Mouse (Mus musculus) embryonic facial prominence, embryonic 10.5 days (tissue): ENCODE measurements at regions not wholly inside any gene's neighbourhood (a gene's known extent, or its start where the extent isn't known, plus 50 kb on each side); places are given as distances from the start of the nearest gene placed in this dataset.
A peak's percentile ranks its signal among the peaks of the same experiment; 100 is the strongest.

Experiments used
- DNase-seq: peaks from one replicate; pipeline ENCODE4 v3.0.0-alpha.2; 2017; ENCODE audit warnings: low spot score
- H3K27ac ChIP-seq: fragments of 300-500 bp; sonication (generic); replicated peaks from 2 replicates; pipeline ENCODE4 v1.5.1; 2016; ENCODE audit warnings: mild to moderate bottlenecking
- H3K27me3 ChIP-seq: fragments of 300-500 bp; sonication (generic); replicated peaks from 2 replicates; pipeline ENCODE4 v1.6.1; 2016; ENCODE audit warnings: low read depth, mild to moderate bottlenecking; ENCODE audit not compliant: poor library complexity, severe bottlenecking
- H3K36me3 ChIP-seq: fragments of 300-500 bp; sonication (generic); replicated peaks from 2 replicates; pipeline ENCODE4 v1.6.1; 2016; ENCODE audit warnings: mild to moderate bottlenecking, moderate library complexity
- H3K4me1 ChIP-seq: fragments of 300-500 bp; sonication (generic); 2 replicates; pipeline ENCODE4 v1.6.1; 2016
- H3K4me3 ChIP-seq: fragments of 300-500 bp; sonication (generic); 2 replicates; pipeline ENCODE4 v1.5.1; 2016; ENCODE audit warnings: mild to moderate bottlenecking, moderate library complexity
- H3K9me3 ChIP-seq: fragments of 300-500 bp; sonication (generic); 2 replicates; pipeline ENCODE4 v1.6.1; 2016; ENCODE audit warnings: mild to moderate bottlenecking
- WGBS: fragments of 180-500 bp; shearing (Covaris S2); methylation state at CpG from one replicate; pipeline ENCODE4 v1.1.7; 2016; 5-methylcytosine and 5-hydroxymethylcytosine counted together

DNA sequence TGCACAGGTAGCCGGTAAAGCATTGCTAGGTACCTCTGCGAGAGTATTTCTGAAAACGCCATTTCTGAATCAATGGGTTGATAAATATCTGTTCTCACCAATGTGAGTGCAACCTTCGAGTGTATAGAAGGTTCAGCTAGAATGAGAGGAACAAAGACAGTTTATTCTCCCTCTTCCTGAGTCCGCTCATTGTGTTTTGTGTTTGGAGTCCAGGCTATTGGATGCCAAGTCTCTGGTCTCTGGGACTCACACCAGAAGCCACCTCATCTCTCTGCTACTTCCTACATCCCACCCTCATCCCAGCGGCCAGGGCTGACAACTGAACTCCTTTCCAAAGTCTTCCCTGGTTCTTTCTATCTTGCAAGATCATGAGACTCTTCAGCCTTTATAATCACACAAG is 62.7 kb downstream of the Lrrc30 start:
- no peaks in the 10 kb centered on the region for H3K27me3 ChIP-seq
- 86% methylated on average over 6 of the region's 6 CpGs for WGBS
- H3K4me1 ChIP-seq: peaks cover 17% of the 10 kb centered on the region
- no peaks in the 10 kb centered on the region for H3K36me3 ChIP-seq
- no peaks in the 10 kb centered on the region for H3K9me3 ChIP-seq
- no peak overlapping the region for H3K27ac ChIP-seq
- DNase-seq: no peak
- H3K4me3 ChIP-seq: no peak overlapping the region

GRCm38 (mm10) chr17:67566216-67566615 is 66.3 kb downstream of the Lrrc30 start:
- peaks cover 22% of the 10 kb centered on the region for H3K4me1 ChIP-seq
- H3K27me3 ChIP-seq: no peaks in the 10 kb centered on the region
- no peak for DNase-seq
- no peak overlapping the region for H3K4me3 ChIP-seq
- no peaks in the 10 kb centered on the region for H3K36me3 ChIP-seq
- H3K9me3 ChIP-seq: no peaks in the 10 kb centered on the region
- 88% methylated on average over 11 of the region's 11 CpGs for WGBS
- no peak overlapping the region for H3K27ac ChIP-seq

DNA sequence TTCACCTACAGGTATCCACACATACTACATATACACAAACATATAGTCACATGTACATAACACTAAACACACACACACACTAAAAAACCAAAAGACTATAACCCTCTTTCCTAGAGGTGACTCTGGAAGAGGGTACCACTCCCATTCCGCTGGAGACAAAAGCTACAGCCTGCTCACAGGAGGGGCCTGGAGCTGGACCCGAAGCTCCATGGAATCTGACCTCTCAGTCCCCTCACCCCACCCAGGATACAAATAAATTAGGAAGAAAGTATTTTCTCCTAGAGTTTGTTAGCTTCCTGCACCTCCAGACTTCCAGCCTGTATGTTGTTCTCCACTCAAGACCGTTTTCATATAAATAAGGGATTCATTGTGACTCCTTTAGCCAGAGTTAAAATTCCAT is 66.8 kb downstream of the Lrrc30 start:
- WGBS: 50% methylated on average over 3 of the region's 3 CpGs
- Histone ChIP-seq H3K9me3 (no peaks in the 10 kb centered on the region), H3K27me3 (no peaks in the 10 kb centered on the region), H3K36me3 (no peaks in the 10 kb centered on the region), H3K4me3 (no peak overlapping the region), H3K27ac (no peak overlapping the region), H3K4me1 (peaks cover 22% of the 10 kb centered on the region)
- no peak for DNase-seq

GRCm38 (mm10) chr17:67564845-67565244 is 67.7 kb downstream of the Lrrc30 start:
- H3K4me3 ChIP-seq: no peak overlapping the region
- H3K27ac ChIP-seq: no peak overlapping the region; the same call in 1 of the 2 replicates
- H3K36me3 ChIP-seq: no peaks in the 10 kb centered on the region
- no peaks in the 10 kb centered on the region for H3K9me3 ChIP-seq
- WGBS: 60% methylated on average over 3 of the region's 3 CpGs
- DNase-seq: no peak
- no peaks in the 10 kb centered on the region for H3K27me3 ChIP-seq
- peaks cover 22% of the 10 kb centered on the region for H3K4me1 ChIP-seq

- DNase-seq: peak; percentile 10
- no peaks in the 10 kb centered on the region for H3K9me3 ChIP-seq
- no peak overlapping the region for H3K27ac ChIP-seq
- no peak overlapping the region for H3K4me3 ChIP-seq
- peaks cover 22% of the 10 kb centered on the region for H3K4me1 ChIP-seq
- 79% methylated on average over 7 of the region's 7 CpGs for whole genome bisulfite sequencing
- H3K27me3 ChIP-seq: no peaks in the 10 kb centered on the region
- no peaks in the 10 kb centered on the region for H3K36me3 ChIP-seq
Observed at GRCm38 (mm10) chr17:67563036-67563435, 69.5 kb downstream of the Lrrc30 start.

- 75% methylated on average over 4 of the region's 4 CpGs for WGBS
- no peaks in the 10 kb centered on the region for H3K9me3 ChIP-seq
Observed at GRCm38 (mm10) chr17:67561802-67562201, 70.7 kb downstream of the Lrrc30 start.

GRCm38 (mm10) chr17:67557351-67557870 is 75.1 kb downstream of the Lrrc30 start:
- H3K4me1 ChIP-seq: no peaks in the 10 kb centered on the region
- H3K27me3 ChIP-seq: no peaks in the 10 kb centered on the region
- 73% methylated on average over 7 of the region's 7 CpGs for WGBS
- H3K4me3 ChIP-seq: no peak overlapping the region
- no peaks in the 10 kb centered on the region for H3K9me3 ChIP-seq
- H3K27ac ChIP-seq: no peak overlapping the region
- no peak for DNase-seq
- H3K36me3 ChIP-seq: no peaks in the 10 kb centered on the region

More at GRCm38 (mm10) chr17:67561802-67562201, 70.7 kb downstream of the Lrrc30 start:
- no peaks in the 10 kb centered on the region for H3K27me3 ChIP-seq
- no peak overlapping the region for H3K27ac ChIP-seq
- H3K4me1 ChIP-seq: peaks cover 15% of the 10 kb centered on the region
- H3K4me3 ChIP-seq: no peak overlapping the region
- DNase-seq: no peak
- no peaks in the 10 kb centered on the region for H3K36me3 ChIP-seq

DNA sequence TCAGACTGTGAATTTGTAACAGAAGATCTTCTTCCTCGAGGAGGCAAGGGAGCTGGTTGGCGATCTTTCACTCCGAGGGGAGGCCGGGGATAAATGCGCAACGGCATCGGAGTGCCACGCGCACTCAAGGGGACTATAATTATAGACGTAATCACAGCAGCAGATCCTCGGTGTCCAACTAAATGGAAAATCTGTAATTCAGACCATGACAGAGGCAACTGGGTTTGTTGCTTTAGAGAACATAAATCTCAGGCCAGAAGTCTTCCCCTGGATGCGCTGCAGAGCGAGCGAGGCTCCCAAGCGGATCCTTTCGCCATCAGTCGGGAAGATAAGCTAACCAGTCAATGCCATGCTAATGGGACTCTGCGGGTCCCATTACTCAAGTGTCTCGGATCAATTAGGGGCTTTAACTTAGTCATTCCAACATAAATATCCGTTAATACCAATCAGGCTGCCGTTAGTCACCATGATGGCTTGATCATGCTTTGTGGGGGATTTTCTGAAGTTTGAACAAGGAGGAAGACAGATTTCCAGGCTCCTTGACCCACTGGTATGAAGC is 79.9 kb downstream of the Lrrc30 start:
- Histone ChIP-seq H3K4me1 (peaks cover 4% of the 10 kb centered on the region), H3K27ac (no peak overlapping the region), H3K36me3 (no peaks in the 10 kb centered on the region), H3K4me3 (no peak overlapping the region), H3K9me3 (no peaks in the 10 kb centered on the region), H3K27me3 (no peaks in the 10 kb centered on the region)
- WGBS: 95% methylated on average over 21 of the region's 21 CpGs
- DNase-seq: no peak

DNA sequence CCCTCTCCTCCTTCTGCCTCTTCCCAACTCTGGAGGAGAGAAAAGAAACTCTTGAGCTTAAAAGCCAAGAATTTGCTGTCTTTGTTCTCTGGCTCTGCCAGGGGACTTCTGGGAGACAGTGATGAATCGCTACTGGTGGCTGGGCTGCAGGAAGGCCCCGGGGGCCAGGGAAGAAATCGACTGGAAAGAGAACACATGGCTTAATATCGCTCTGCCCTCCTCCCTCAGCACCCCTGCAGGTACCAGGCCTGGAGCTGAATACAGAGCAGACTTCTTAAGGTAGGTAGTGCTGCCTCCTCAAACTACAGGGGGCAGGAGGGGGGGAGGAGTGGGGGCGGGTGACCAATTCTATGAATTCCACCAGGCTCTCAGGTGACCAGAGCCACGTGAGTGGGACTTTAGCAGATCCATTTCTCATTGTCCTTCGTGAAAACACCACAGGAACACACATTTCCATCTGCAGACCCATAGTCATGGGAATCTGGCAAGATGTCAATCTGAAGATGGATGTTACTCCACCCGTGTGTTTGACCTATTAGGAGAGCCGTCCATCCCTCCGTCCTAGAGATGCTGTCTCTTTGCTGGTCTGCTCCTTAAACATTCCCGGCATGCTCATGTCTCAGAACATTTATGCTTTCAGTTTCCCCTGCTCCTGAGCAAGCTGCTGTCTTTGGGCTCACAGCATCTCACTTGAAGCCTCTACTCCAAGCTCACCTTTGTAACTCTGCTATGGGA is 83.4 kb downstream of the Lrrc30 start:
- Histone ChIP-seq H3K36me3 (no peaks in the 10 kb centered on the region), H3K4me3 (no peak overlapping the region), H3K27me3 (no peaks in the 10 kb centered on the region), H3K27ac (peak overlapping the region; percentile 44; the same call in 1 of the 2 replicates), H3K9me3 (peaks cover 9% of the 10 kb centered on the region; the same call in 1 of the 2 replicates), H3K4me1 (peaks cover 4% of the 10 kb centered on the region)
- DNase-seq: no peak
- WGBS: 53% methylated on average over 11 of the region's 11 CpGs

- Histone ChIP-seq H3K27me3 (no peaks in the 10 kb centered on the region), H3K9me3 (peaks cover 9% of the 10 kb centered on the region; the same call in 1 of the 2 replicates), H3K27ac (no peak overlapping the region), H3K4me3 (no peak overlapping the region), H3K36me3 (no peaks in the 10 kb centered on the region), H3K4me1 (peaks cover 4% of the 10 kb centered on the region)
- DNase-seq: no peak
- WGBS: 88% methylated on average over 7 of the region's 7 CpGs
Observed at GRCm38 (mm10) chr17:67544410-67544809, 88.1 kb downstream of the Lrrc30 start.

DNA sequence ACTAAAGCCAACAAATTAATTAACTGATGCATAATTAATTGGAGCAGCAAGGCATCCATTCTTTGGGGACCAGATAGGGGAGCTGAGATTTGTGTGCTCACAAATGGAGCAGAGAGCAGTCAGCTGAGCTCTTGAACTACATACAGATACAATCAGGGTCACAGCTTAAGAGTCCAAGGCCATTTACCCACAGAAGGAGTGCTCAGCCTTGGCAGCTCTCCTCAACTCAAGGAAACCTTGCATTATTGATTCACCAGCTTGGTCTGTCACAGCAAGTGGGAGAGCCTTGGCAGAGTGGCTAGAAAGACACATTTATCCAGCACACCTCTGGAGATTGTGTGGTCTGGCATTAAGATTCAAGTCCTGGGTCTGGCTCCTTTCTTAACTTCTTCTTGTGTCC is 100.2 kb downstream of the Lrrc30 start:
- Histone ChIP-seq H3K4me1 (no peaks in the 10 kb centered on the region), H3K36me3 (no peaks in the 10 kb centered on the region), H3K9me3 (no peaks in the 10 kb centered on the region), H3K4me3 (no peak overlapping the region), H3K27me3 (no peaks in the 10 kb centered on the region), H3K27ac (no peak overlapping the region)
- no peak for DNase-seq

DNA sequence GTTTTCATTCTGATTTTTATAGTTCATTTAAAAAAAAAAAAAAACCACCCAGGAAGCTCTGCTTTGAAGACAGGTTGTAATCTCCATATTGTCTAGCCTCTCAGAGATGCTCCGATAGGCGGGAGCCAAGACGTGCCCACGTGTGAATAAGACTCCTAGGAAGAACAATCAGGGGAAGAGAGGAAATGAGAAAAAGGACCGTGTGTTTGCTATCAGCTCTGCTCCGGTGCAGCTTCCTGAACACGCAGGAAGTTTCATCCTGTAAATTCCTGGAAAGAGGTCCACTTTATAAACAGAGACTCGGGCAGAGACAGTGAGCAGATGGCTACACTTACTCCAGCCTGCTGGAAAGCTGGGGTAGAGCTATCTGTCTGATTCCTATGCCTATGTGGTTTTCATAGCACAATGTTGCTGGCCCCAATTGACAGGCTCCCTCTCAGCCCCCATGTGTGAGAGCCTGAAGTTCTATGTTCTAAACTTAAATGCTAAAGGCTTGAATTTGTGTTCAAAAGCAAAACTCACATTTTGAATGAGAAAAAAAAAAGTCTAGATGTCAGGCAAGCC is 111.6 kb downstream of the Lrrc30 start:
- 83% methylated on average over 8 of the region's 8 CpGs for WGBS

More for the DNA sequence above, 111.6 kb downstream of the Lrrc30 start:
- no peak overlapping the region for H3K27ac ChIP-seq
- no peaks in the 10 kb centered on the region for H3K27me3 ChIP-seq
- H3K4me1 ChIP-seq: no peaks in the 10 kb centered on the region
- no peak for DNase-seq
- H3K4me3 ChIP-seq: no peak overlapping the region
- H3K9me3 ChIP-seq: no peaks in the 10 kb centered on the region
- no peaks in the 10 kb centered on the region for H3K36me3 ChIP-seq
